Mouse (Mus musculus) right cerebral cortex, adult 18-20 months (tissue): Measurements from ENCODE around the gene Tpk1.
A peak's percentile ranks its signal among the peaks of the same experiment; 100 is the strongest.
"Not testable (repeated sequence)": the region's sequence is repeated elsewhere in the genome, so short reads cannot be mapped to it uniquely, and the experiment has no call there.

Experiments used
- DNase-seq: peaks from one replicate; pipeline ENCODE4 v3.0.0; 2022; ENCODE audit warnings: mixed read lengths

The Tpk1 gene

GRCm38 (mm10) chr6:43638865-43639264, 27.2 kb downstream of the Tpk1 start:
- DNase-seq = no peak

DNA sequence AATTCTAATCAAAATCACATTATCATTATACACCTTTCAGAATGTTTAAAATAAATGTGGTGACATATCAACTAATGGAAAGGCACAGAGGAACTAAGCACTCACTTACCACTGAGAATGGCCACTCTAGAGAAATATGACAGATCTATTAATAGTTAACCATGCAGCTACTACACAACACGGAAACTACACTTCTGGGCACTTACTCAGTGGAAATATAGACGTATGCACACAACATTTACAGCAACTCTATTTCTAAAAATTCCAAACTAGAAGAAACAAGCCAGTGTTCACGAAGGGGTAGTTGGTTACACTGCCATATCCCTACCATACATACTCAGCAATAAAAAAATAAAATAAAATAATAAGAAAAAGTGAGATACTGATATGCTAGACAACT, 28.0 kb downstream of the Tpk1 start:
- no peak for DNase-seq

DNA sequence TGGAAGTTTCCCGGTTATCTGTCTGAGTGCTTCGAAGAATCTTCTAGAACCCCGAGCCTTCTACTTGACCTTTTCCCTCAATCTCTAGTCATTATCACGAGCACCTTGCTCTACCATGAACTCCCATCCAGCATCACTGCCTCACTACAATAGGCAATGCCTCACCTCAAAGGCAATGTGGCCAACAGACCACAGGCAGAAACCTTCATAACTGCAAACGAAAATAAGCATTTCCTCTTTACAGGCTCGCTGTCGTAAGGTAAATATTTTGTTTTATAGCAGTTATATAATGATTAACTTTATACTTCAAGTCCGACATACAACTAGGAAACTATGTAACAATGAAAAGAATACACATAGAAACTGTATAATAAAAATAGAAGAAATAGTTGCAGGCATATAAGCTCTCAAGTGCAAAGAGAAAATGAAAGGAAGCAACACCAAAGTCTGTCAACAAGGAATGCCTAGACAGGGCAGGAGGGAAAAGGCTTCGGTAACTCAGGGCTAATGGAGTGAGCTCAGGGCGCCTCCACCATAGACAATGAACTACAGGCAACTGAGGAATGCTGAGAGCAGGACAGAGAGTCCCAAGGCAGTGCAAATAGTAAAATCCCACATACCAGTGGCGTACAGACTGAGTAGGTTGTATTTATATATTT, 29.0 kb downstream of the Tpk1 start:
- no peak for DNase-seq

GRCm38 (mm10) chr6:43633308-43633963, 32.6 kb downstream of the Tpk1 start:
- no peak for DNase-seq

DNA sequence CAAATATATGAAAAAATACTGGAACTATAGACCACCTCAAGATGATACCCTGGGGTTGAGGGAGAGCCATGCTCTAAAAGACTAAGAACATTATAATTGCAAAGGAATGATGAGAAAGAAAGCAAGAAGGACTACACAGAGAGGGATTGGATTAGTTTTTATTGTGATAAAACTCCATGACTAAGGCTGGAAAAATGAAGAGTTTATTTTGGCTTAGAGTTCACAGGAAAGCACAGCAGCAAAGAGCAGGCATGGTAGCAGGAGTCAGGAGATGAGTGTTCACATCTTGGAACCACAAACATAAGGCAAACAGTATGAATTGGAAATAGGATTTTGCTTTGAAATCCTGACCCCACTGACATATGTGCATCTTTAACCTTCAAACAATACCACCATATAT, 33.2 kb downstream of the Tpk1 start:
- DNase-seq = no peak

GRCm38 (mm10) chr6:43623448-43623847, 42.6 kb downstream of the Tpk1 start:
- not testable (repeated sequence) for DNase-seq

DNA sequence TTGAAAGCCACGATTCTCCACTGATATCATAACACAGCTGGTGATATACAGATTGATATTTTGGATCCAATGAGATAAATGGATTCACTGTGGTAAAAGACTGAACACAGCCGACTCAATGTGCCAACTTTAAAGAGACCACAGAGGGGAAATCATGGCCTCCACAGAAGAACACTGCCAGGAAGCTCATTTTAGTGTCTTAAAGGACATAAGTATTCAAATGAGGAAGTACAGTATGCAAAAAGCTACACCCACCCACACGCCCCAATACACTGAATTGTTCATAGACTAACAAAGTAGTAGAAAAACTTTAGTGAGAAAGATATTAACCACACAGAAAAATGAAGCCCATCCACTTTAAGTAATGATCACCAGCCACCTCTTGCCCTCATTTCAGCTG, 46.8 kb downstream of the Tpk1 start:
- DNase-seq = no peak

- DNase-seq = no peak
These were observed 54.3 kb downstream of the Tpk1 start for GRCm38 (mm10) chr6:43611770-43612169.

GRCm38 (mm10) chr6:43590841-43591541, 75.1 kb downstream of the Tpk1 start:
- no peak for DNase-seq

- no peak for DNase-seq
These were observed 80.8 kb downstream of the Tpk1 start for GRCm38 (mm10) chr6:43585274-43585673.

DNA sequence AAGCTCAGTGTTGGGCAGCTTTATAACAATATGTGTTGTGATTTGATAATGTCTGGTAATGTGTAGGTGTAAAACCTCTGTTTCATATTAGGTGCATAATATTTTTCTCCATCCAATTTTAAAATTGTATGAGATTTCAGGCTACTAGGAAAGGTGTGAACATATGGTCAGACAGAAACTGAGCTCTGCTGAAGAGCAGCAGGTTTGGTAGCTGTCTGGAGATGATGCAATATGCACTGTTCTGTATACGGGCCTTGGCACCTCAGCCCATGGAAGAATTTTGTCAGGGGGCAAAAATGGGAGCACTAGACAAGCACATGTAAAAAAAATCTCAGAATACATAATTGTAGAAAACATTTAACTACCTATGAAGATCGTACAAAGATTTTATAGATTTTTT, 84.3 kb downstream of the Tpk1 start:
- no peak for DNase-seq

DNA sequence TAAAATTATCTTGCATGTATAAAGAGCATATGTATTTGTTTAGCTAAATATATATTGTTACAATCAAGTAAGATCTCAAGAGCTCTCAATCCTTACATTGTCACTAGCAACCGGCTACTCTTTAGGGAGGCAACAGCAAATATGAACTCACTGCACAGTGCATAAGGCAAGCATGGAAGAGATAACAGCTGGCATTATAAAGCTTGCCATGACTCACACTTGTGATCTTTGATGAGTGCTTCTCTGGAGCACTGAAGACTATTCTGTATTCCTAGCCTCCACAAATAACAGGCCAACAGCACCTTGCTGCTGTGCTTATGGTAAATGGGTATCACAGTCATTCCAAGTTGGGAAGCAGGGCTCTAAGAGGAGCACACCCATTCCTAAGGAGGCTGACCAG, 98.2 kb downstream of the Tpk1 start:
- peak; percentile 30 for DNase-seq

GRCm38 (mm10) chr6:43562474-43562873, 103.6 kb downstream of the Tpk1 start:
- no peak for DNase-seq

- DNase-seq = no peak
These were observed 114.7 kb downstream of the Tpk1 start for GRCm38 (mm10) chr6:43551410-43551809.

DNA sequence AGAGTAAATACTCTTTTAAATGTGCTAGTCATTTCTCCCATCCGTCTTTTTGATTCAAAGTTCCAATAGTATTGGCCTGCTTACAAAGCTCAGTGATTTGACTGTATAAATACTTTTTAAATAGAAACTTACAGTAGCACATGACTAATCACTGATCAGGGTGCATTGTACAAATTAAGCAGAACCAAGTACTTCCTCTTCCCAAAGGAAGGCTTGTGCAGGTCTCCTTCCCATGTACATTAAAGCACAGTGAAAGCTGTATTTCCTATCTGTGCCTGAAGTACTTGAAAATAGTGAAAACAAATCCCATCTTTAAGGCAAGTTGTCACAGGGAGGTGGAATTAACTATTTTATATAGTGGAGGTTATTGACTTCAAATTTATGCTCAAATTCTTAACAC, 119.5 kb downstream of the Tpk1 start:
- DNase-seq = no peak

GRCm38 (mm10) chr6:43537252-43537870, 128.7 kb downstream of the Tpk1 start:
- no peak for DNase-seq

GRCm38 (mm10) chr6:43535459-43535858, 130.6 kb downstream of the Tpk1 start:
- no peak for DNase-seq

- DNase-seq = no peak
These were observed 132.8 kb downstream of the Tpk1 start for GRCm38 (mm10) chr6:43533323-43533722.

DNA sequence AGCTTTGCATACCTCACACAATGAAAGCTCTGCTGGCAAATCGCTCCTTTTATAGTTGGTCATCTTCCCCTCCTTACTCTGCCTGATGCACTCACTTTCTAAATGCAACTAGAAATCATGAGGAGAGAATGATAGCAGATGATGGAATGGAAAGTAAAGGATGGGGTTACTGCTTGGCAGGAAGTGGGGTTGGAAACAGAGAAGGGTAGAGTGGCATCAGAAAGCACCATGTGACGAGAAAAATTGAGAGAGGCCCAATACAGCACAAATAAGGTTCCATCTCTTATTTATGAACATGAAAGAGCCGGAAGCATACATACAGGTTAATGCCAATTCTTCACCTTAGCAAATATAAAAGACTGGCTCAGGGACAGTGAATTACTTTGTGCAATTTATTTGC, 133.3 kb downstream of the Tpk1 start:
- DNase-seq = no peak

DNA sequence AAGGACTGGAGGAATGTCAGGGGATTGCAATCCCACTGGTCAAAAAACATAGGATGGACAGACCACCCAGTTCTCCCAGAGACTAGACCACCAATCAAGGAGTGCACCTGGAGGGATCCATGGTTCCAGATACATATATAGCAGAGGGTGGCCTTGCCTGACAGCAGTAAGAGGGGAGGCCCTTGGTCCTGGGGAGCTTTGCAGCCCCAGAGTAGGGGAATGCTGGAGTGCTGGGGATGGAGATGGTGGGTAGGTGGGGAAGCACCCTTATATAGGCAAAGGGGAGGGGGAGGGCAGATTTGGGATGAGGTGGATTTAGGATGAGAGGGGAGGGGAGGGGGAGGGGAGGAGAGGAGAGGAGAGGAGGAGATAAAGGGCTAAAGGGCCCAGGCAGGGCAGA, 134.1 kb downstream of the Tpk1 start:
- DNase-seq = no peak

DNA sequence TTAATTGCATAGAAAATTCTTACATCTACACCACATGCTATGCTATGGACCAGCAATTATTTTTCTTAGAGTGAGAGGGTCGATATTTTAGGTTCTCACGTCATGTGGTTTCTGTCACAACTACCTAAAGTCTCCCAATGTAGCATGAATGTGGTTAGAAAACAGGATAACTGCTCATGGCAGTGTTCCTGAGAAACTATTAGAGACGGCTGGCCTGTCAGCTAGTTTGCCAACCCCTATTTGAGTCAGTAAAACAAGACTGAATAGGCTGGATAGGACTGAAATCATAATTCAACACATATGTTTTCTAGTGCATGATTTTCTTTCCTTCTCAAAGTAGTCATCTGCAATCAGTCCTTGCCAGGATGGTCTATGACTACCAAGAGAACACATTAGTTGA, 137.1 kb downstream of the Tpk1 start:
- DNase-seq = no peak

- no peak for DNase-seq
These were observed 141.1 kb downstream of the Tpk1 start for GRCm38 (mm10) chr6:43525028-43525427.

GRCm38 (mm10) chr6:43522046-43522445, 144.0 kb downstream of the Tpk1 start:
- DNase-seq = no peak

GRCm38 (mm10) chr6:43520218-43520617, 145.9 kb downstream of the Tpk1 start:
- no peak for DNase-seq
